Mouse (Mus musculus) cerebellum, adult (tissue): ENCODE measurements around the gene Ncoa6.

ENCODE experiments used
- ATAC-seq: cut with Nextera tagmentation; 2 replicates; pipeline ENCODE4 v1.9.2; 2017; ENCODE audit warnings: mild to moderate bottlenecking, moderate library complexity, mixed read lengths; ENCODE audit not compliant: insufficient number of reproducible peaks, low FRiP score, low TSS enrichment

The Ncoa6 gene

DNA sequence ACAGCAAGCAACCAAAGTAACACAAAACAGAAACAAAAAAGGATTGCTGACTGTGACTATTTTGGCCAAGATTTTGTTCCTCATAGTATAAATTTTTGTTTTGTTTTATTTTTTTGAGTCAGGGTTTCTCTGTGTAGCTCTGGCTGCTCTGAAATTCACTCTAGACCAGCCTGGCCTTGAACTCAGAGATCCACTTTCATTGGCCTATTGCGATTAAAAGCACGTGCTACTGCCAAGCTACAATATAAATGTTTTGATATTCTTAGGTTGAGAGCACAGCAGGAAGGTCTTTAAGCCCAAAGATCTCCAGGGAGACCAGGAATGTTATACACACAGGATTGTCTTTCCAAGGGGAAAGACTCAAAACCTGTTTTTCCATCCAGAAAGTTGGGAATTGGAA is 30.2 kb downstream of the Ncoa6 start:
- ATAC-seq = no peak

DNA sequence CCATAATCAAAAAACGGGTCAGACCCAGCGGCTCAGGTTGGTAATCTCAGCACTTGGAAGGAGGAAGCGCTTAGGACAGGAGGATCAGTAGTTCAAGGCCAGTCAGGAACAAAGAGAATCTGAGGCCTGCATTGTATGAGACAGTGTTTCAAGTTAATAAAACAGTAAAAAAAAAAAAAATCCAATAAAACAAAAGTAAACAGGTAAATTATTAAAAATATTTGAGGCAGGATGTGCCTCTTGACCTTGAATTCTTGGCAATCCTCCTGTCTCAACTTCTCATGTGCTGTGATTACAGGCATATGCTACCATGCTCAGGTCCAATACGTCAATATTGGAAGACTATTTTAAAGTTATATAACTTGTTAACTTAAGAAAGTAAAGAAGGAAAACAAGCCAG is 30.8 kb downstream of the Ncoa6 start:
- ATAC-seq = no peak

DNA sequence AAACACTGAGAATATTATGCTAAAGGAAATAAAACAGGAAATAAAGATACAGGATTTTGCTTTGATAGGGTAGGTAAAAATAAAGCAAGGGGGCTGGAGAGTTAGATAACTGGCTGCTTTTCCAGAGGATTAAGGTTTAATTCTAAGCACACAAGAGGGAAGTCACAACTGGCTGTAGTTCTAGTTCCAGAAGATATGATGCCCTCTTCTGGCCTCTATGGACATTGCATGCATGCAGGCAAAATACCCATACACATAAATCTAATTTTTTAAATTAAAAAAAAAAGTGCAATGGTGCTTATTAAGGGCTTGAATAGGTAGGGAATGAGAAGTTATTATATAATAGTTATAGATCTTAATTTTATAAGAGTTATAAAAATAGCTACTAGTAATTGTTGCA is 37.2 kb downstream of the Ncoa6 start:
- no peak for ATAC-seq

DNA sequence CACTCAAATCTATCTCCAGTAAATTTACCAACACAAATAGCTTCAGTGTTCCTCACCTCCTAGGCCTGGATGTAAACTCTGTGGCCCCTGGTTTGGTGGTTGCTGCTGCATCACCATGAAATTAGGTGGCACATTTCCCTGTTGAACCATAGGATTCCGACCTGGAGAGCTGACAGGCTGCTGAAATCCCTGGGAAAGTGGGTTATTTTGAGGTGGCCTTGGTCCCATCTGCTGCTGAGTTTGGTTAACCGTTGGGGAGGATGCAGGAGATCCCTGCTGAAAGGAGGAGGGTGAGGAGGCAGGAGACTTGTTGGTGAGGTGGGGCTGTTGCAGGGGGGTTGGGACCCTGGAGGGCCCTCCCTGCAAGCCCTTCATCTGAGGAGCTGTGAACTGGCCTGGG is 52.8 kb downstream of the Ncoa6 start:
- no peak for ATAC-seq

DNA sequence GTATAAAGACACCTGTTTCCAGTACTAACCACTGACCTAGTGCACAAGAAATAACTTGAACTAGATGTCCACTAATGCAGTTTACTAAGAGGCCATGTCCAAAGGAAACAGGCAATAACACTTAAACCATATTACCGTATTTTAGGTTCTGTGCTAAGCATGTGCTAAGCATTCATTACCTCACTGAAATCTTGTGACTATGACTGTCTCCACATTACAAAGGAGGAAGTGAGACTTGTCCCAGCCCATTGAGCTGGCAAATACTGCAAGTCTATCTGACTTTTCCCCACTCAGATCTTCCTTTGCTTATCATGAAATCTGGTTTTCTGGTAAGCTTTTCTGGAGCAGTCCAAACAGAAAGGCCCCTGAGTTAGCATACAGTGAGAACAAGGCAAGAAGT is 69.1 kb downstream of the Ncoa6 start:
- ATAC-seq = no peak

DNA sequence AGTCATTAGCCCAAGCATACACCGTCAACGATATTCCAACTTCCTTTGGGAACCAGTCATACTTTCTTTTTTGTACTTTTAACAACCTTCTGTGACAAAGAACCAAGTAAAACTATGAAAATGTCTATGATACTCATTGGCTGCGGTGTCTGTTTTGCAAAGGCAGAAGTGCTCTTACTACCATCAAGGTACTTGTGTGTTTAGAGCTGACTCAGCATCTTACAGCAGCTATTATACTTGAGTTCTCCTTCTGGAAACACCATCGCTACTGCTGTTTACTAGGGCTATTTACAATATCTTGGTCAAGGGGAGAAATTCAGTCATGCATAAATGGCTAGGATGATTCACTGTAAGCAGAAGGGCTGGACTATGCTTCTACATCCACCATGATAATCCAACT is 71.8 kb downstream of the Ncoa6 start:
- ATAC-seq = no peak

DNA sequence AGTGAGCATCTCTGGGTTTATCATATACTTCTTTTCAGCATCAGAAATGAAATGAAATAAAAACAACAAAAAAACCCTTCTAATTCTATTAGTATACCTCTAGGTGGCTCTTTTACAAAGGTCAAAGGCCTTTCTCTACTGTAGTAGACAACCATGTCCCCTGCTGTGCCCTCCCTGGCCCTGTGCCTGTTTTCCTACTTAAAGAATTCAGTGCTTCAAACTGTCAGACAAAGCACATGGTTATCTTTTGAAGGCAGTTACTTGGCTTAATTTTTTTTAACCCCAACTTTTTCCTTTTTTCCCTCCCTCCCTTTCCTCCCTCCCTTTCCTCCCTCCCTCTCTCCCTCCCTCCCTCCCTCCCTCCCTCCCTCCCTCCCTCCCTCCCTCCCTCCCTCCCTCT is 73.4 kb downstream of the Ncoa6 start:
- no peak for ATAC-seq

DNA sequence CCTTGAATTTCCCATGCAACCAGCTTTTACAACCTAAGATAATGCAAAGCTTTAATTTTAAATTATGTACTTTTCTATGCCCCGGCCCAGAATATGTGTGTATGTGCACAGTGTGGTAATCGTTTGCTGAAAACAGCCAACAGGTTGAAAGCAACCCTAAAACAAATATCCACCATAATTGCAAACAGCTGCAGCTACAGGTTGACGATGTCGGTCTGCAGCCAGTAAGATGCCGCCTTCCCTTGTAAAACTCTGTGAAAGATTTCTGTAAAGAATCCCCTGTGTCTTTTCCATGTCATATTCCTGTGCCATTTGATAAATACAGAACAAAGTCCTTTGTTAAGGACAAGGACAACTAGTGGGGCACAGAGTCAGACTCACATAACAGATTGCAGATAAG is 79.1 kb downstream of the Ncoa6 start:
- no peak for ATAC-seq

DNA sequence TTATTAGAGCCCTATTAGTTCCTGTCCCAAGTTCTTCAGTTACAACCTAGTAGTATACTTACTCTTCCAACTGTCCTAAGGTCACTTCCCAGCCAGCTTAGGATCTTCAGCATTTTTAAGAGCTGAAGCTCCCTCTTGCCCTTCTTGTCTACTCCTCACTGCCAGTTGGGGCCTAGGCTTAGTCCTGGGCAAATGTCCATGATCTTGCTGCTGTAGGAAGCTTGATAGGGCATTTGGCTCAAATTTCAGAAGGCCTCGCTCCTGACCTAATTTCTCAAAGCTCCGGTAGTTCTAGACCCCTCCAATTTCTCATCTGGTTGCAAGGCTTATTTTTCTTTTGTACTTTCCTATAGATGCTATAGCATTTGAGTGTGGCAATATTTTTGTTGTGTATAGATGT is 85.1 kb downstream of the Ncoa6 start:
- ATAC-seq = no peak

DNA sequence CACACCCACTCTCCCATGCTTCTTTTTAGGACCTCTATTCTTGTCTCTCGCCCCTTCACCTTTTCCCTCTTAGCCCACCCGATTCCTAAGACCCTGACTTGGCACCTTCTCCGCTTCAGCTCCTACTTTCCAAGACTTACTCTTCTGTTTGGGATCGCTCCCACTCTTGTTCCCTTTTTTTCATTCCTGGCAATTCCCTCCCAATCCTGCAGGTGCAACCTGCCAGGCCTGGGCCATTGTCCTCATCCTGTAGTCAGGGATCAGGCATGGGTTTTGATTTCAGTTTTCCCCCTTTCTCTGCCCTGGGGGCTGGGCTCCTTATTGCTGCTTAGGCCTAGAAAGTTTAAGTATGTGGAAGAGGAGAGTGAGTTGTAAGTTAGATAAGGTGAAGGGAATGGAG is 86.6 kb downstream of the Ncoa6 start:
- no peak for ATAC-seq

DNA sequence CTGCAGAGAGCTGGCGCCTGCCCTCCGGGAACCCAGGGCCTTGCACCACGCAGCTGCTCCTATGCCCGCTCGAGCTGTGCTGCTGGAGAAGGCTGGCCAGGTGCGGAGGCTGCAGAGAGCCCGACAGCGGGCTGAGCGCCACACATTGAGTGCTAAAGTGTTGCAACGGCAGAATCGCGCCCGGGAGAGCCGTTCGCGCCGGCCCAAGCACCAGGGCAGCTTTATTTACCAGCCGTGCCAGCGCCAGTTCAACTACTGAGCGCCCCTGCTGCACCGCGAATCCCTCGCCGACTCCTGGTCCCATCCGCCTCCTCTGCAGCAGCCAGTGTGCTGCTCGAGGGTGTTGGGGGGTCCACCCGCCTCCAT is 87.2 kb downstream of the Ncoa6 start:
- no peak for ATAC-seq

DNA sequence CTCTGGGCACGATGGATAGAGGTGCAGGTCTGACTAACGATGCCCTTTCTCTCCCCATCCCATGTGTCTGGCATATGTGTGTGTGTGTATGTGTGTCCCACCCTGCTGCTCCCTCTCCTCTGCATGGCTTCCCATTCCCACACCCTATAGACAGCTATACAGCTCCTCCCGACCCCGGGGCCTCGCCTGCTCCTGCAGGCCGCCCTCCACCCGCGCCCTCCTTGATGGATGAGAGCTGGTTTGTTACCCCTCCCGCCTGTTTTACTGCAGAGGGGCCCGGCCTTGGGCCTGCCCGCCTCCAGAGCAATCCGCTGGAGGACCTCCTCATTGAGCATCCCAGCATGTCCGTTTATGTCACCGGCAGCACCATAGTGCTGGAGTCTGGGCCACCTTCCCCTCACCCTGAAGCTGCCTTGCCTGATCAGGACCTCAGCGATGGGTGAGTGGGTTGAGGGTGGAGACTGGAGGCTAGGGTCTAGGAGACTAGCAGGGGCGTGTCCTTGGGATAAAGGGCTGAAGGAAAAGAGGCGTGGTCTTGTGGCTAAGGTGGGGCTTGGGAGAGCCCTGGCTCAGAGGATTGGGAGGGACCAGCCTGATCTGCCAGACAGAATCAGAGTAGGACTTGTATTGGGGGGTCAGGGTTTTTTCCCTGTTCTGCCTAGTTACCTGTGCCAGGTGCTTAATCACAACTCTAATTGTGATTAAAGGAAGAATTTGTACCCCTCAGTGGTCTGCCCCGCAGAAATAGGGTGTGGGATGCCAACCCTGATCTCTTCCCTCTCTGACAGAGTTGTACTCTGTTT is 87.8 kb downstream of the Ncoa6 start:
- ATAC-seq = no peak

DNA sequence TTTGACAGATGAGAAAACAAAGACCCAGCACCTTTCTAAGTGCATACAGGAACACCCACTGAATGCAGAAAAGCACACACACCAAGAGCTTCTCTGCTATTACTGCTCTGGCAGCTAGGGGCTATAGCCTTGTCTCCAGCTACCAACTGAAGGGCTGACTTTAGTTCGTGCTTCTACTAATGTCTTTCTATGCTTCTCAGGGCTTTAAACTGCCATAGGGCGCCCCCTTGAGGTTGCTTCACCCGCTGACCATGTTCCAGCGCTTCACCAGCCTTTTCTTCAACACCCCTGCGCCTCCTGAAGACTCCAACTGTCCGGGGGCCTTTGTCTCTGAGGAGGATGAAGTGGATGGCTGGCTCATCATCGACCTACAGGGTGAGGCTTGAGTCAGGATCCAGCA is 88.6 kb downstream of the Ncoa6 start:
- ATAC-seq = no peak

DNA sequence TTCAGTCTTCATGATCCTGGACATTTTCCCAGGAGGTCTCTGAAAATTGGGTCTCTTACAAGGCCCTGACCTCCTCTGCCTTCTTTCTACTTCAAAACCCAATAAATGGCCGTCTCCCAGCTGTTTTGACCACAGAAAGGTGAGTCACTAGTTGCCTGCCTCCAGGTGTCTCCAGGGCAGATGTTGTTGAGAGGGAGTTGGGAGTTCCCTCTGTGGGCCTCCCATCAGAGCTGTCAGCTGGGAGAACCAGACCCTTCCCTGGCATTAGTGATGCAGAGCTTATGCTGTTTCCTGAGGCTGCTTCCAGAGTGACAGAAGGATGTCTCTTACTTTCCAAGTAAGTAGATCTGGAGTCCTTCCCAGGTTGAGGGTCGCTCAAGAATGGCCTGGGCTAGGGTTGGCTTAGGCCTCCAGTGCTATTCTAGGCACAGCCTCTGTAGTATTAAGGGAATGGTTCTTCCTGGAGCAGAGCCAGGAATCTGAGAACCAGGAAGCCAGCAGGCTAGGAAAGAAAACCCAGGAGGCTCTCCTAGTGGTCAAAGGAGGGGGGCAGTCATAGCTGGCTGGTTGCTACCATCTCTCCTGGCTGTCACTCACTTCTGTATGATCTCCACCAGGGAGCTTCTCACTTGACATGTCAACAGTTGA is 90.8 kb downstream of the Ncoa6 start:
- no peak for ATAC-seq

DNA sequence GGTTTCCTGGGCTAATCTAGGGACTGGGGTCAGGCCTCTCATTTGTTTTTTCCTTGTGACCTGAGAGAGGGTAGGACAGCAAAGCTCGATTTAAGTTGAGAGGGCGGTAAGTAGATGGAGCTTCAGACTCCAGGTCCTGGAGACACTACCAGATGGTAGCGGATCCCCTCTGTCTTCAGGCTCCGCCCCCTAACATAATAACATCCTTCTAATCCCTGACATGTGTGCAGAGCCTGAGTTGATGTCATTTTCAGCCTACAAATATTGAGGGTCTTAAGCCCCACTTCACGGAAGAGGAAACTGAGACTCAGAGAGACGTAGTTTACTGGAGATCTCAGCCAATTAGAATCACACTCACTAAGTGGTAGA is 91.4 kb downstream of the Ncoa6 start:
- ATAC-seq = 0 out of 2 replicates have a peak, but pooled peaks have one; percentile 7

DNA sequence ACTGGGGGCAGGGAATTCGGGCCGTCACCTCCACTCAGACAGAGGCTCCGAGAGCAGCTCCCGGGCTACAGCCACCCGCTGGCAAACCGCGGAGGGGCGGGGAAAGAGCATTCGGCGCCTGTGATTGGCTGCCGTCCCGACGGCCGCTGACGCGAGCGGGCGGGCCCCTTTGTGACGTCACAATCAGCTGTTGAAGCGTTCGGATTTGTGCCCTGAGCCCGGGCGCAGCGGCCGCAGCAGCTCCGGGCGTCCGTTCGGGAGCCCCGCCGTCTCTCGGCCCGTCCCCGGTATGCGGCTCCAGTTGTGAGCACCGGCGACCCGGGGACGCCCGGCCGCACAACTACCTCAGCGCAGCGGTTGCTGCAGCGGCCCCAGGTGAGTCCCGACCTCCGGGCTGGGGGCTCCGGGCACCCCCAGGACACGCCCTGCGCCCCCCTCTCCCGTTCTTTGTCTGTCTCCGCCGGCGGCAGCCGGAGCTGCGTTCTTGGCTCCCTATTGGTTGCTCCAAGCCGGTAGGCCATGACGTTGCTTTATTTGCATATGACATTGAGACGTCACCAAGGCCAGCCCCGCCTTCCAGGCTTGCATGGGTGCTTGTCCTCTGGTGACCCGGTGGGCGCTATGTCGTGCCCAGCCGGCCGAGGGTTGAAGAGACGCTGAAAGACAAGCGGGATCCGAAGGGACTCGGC is 91.9 kb downstream of the Ncoa6 start:
- peak; percentile 85 for ATAC-seq

DNA sequence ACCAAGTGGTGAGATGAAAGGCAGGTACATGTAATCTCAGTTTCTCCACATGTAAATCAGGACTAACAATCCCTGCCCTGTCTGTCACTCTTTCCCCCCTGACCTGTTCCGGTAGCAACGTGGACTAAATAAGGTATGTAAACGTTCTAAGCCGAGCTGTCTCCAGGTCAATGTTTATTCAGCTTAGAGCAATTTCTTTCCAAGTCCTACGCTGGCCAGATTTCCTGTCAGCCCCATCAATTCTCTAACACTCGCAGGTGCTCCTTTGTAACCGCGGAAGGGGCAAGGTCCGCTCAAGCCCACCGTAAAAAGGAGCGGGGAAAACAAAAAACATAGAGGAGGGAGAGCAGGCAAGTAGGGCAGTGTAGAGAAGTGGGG is 92.6 kb downstream of the Ncoa6 start:
- ATAC-seq = no peak

DNA sequence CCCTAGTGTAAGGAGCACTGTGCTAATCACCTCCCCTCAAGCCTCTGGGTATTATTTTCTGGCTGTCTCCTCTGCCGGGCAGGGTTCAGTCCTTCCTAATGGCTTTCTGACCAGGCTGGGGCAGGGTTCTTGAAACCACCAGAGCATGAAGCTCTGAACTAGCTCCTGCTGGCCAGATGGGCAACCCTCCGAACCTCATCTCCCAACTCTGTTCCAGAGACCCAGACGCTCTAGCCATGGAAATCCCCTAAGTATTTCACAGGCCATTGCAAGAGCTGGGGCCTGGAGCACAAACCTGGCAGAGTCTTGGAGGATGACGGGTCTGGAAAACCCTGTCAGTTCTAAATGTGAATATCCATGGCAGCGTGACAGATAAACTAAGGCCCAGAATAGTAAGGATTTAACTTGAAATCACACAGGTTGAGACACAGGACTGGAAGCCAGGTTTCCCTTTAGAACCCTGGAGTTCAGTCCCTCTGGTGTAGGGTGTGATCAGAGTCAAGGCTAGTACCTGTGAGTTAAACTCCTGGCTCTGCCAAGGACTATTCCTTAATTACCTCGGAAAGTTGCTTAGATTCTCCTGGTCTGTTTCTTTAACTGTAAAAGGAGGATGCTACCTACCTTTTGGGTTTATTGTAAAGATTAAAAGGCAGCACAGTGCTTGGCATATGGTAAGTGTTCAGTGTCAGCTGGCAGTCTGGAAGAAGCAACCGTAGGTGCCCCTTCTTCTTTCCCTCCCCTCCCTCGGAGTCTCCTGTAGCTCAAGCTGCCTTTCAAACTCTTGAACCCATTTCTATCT is 93.2 kb downstream of the Ncoa6 start, which contains the start of gene Trp53inp2:
Trp53inp2 (plus strand) TSS at position 799 of the 799 bp plus-strand sequence.
- ATAC-seq = no peak

DNA sequence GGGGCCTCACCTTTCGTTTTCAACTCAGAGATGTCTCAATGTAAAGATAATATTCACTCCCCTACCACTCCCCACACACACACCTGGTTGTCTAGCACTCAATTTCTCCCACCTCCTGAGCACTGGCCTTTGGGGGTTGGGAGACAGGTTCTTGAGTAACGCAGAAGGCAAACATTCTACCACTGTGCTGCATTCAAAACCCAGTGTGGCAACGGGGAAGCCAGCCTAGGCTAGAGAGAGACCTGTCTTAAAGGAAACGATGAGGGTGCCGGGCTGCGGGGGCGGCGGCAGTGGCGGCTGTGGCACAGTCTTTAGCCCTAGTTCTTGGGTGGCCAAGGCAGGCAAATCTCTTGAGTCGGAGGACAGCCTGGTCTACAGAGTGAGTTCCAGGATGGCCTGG is 97.5 kb downstream of the Ncoa6 start:
- ATAC-seq = no peak

DNA sequence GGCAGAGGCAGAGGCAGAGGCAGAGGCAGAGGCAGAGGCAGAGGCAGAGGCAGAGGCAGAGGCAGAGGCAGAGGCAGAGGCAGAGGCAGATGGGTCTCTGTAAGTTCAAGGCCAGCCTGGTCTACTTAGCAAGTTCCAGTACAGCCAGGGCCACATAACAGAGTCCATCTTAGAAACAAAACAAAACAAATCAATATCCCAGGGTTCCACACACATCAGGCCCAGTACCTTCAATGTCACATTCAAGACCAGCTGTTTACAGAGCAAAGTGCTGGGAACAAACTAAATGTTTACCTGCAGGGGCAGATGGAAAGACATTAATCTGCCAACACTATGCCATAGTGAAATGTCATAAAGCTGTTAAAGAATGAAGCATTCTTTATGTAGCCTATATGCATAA is 99.2 kb downstream of the Ncoa6 start:
- ATAC-seq = no peak

DNA sequence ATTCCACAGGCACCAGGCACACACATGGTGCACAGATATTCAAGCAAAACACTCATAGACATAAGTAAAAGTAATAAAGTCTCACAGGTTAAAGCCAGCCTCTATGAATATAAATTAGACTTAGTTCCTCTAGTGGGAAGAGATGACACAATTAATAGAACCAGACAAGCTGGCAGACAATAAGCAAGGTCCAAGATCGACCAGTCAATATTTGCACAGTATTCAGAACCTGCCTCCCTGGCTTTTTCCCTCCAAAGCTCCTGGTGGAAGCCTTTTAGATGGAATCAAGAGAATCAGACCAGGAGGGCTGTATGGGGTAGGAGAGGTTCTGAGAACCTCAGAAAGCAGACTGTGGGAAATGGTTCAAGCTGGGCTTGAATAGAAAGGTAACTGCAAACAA is 99.8 kb downstream of the Ncoa6 start:
- no peak for ATAC-seq
